Mouse (Mus musculus): ENCODE results near the gene Mtus2.

GRCm38 (mm10) chr5:147918044-147918846, 38.9 kb upstream of the Mtus2 start:
- no peak for TF ChIP-seq HCFC1 (IDR thresholded peaks at IDR 0.05; ENCODE audit: low read depth, low read length)
- TF ChIP-seq E2F4 (IDR thresholded peaks at IDR 0.05; ENCODE audit: insufficient replicate concordance, low read depth, low read length) = no peak
- TF ChIP-seq CTCF (conservative IDR thresholded peaks at IDR 0.05 in 1 of 2, IDR thresholded peaks at IDR 0.05 in 1 of 2; ENCODE audit: low read depth in 2 of 2, low read length in 2 of 2) = no peak
- no peak for TF ChIP-seq POLR2AphosphoS2 (IDR thresholded peaks at IDR 0.05; ENCODE audit: low read depth, low read length)
- no peak for TF ChIP-seq MAFK (IDR thresholded peaks at IDR 0.05; ENCODE audit: insufficient replicate concordance, low read length)
- TF ChIP-seq UBTF (IDR thresholded peaks at IDR 0.05; ENCODE audit: low read depth, low read length) = no peak
- TF ChIP-seq SIN3A (IDR thresholded peaks at IDR 0.05; ENCODE audit: low read length) = no peak
- TF ChIP-seq MAX (IDR thresholded peaks at IDR 0.05; ENCODE audit: low read length) = no peak
- no peak for TF ChIP-seq ZC3H11A (IDR thresholded peaks at IDR 0.05; ENCODE audit: low read depth, low read length)
- no peak for TF ChIP-seq MEF2A (IDR thresholded peaks at IDR 0.05; ENCODE audit: borderline replicate concordance, low read depth, low read length)
- no peak for TF ChIP-seq POLR2A (IDR thresholded peaks at IDR 0.05; ENCODE audit: low read depth, low read length)
- no peak for TF ChIP-seq JUND (conservative IDR thresholded peaks at IDR 0.05; ENCODE audit: low read depth, low read length)
- no peak for TF ChIP-seq MAZ (IDR thresholded peaks at IDR 0.05; ENCODE audit: low read depth, low read length)
- TF ChIP-seq NRF1 (IDR thresholded peaks at IDR 0.05; ENCODE audit: low read depth, low read length) = no peak

Measured in CH12.LX (cell line).